Mouse (Mus musculus): ENCODE measurements at regions not wholly inside any gene's neighbourhood (a gene's known extent, or its start where the extent isn't known, plus 50 kb on each side); places are given as distances from the start of the nearest gene placed in this dataset.

- 73% methylated on average over 4 of the region's 4 CpGs for WGBS
- ATAC-seq = no peak
- H3K4me3 ChIP-seq (ENCODE audit: low read length) = no peak overlapping the region
- H3K9ac ChIP-seq (replicated peaks; ENCODE audit: low read length) = no peak overlapping the region
- DNase-seq (ENCODE audit: low spot score) = peak; percentile 39
- H3K4me2 ChIP-seq (ENCODE audit: low read depth, low read length) = no peak overlapping the region
- no peaks in the 10 kb centered on the region for H3K9me3 ChIP-seq (ENCODE audit: low read length)
- H3K36me3 ChIP-seq (ENCODE audit: insufficient read depth, low read length) = no peaks in the 10 kb centered on the region
- no peaks in the 10 kb centered on the region for H3K27me3 ChIP-seq (ENCODE audit: insufficient read depth, low read length)
- no peak overlapping the region for H3K27ac ChIP-seq
- H3K4me1 ChIP-seq (ENCODE audit: insufficient read depth, low read length) = no peaks in the 10 kb centered on the region
- TF ChIP-seq CTCF (IDR thresholded peaks at IDR 0.05; ENCODE audit: low read depth) = no peak
These were observed 481.0 kb downstream of the Gm826 start for GRCm38 (mm10) chr2:159852959-159853358.

GRCm38 (mm10) chr2:159832488-159833113 is 501.4 kb downstream of the Gm826 start:
- DNase-seq (ENCODE audit: low spot score) (peak; percentile 42), ATAC-seq (no peak)
- Histone ChIP-seq H3K9me3 (ENCODE audit: low read length) (no peaks in the 10 kb centered on the region), H3K9ac (replicated peaks; ENCODE audit: low read length) (no peak overlapping the region), H3K36me3 (ENCODE audit: insufficient read depth, low read length) (no peaks in the 10 kb centered on the region), H3K4me2 (ENCODE audit: low read depth, low read length) (no peak overlapping the region), H3K4me3 (ENCODE audit: low read length) (no peak overlapping the region), H3K27me3 (ENCODE audit: insufficient read depth, low read length) (no peaks in the 10 kb centered on the region), H3K27ac (no peak overlapping the region), H3K4me1 (ENCODE audit: insufficient read depth, low read length) (no peaks in the 10 kb centered on the region)
- 68% methylated on average over 7 of the region's 7 CpGs for WGBS
- TF ChIP-seq CTCF (IDR thresholded peaks at IDR 0.05; ENCODE audit: low read depth) = no peak

GRCm38 (mm10) chr2:159826417-159826816 is 507.5 kb downstream of the Gm826 start:
- no peak overlapping the region for H3K27ac ChIP-seq
- WGBS = 78% methylated on average over 2 of the region's 2 CpGs
- no peaks in the 10 kb centered on the region for H3K36me3 ChIP-seq (ENCODE audit: insufficient read depth, low read length)
- DNase-seq (ENCODE audit: low spot score) (no peak), ATAC-seq (no peak)
- no peaks in the 10 kb centered on the region for H3K9me3 ChIP-seq (ENCODE audit: low read length)
- H3K27me3 ChIP-seq (ENCODE audit: insufficient read depth, low read length) = no peaks in the 10 kb centered on the region
- H3K9ac ChIP-seq (replicated peaks; ENCODE audit: low read length) = no peak overlapping the region
- no peaks in the 10 kb centered on the region for H3K4me1 ChIP-seq (ENCODE audit: insufficient read depth, low read length)
- TF ChIP-seq CTCF (IDR thresholded peaks at IDR 0.05; ENCODE audit: low read depth) = no peak
- no peak overlapping the region for H3K4me3 ChIP-seq (ENCODE audit: low read length)
- H3K4me2 ChIP-seq (ENCODE audit: low read depth, low read length) = no peak overlapping the region

GRCm38 (mm10) chr2:159818556-159818955 is 515.4 kb downstream of the Gm826 start:
- no peaks in the 10 kb centered on the region for H3K9me3 ChIP-seq (ENCODE audit: low read length)
- ATAC-seq = no peak
- peak; percentile 22 for DNase-seq (ENCODE audit: low spot score)
- no peak for TF ChIP-seq CTCF (IDR thresholded peaks at IDR 0.05; ENCODE audit: low read depth)
- no peak overlapping the region for H3K4me3 ChIP-seq (ENCODE audit: low read length)
- H3K27ac ChIP-seq = no peak overlapping the region
- no peak overlapping the region for H3K4me2 ChIP-seq (ENCODE audit: low read depth, low read length)
- no peaks in the 10 kb centered on the region for H3K36me3 ChIP-seq (ENCODE audit: insufficient read depth, low read length)
- H3K27me3 ChIP-seq (ENCODE audit: insufficient read depth, low read length) = no peaks in the 10 kb centered on the region
- WGBS = 75% methylated on average over 2 of the region's 2 CpGs
- no peak overlapping the region for H3K9ac ChIP-seq (replicated peaks; ENCODE audit: low read length)
- no peaks in the 10 kb centered on the region for H3K4me1 ChIP-seq (ENCODE audit: insufficient read depth, low read length)

- H3K27ac ChIP-seq = no peak overlapping the region
- no peak overlapping the region for H3K9ac ChIP-seq (replicated peaks; ENCODE audit: low read length)
- H3K4me2 ChIP-seq (ENCODE audit: low read depth, low read length) = no peak overlapping the region
- DNase-seq (ENCODE audit: low spot score) (no peak), ATAC-seq (no peak)
- no peak for TF ChIP-seq CTCF (IDR thresholded peaks at IDR 0.05; ENCODE audit: low read depth)
- no peak overlapping the region for H3K4me3 ChIP-seq (ENCODE audit: low read length)
- no peaks in the 10 kb centered on the region for H3K9me3 ChIP-seq (ENCODE audit: low read length)
- H3K4me1 ChIP-seq (ENCODE audit: insufficient read depth, low read length) = no peaks in the 10 kb centered on the region
- WGBS = 92% methylated on average over 8 of the region's 8 CpGs
- no peaks in the 10 kb centered on the region for H3K36me3 ChIP-seq (ENCODE audit: insufficient read depth, low read length)
- no peaks in the 10 kb centered on the region for H3K27me3 ChIP-seq (ENCODE audit: insufficient read depth, low read length)
These were observed 517.6 kb downstream of the Gm826 start for GRCm38 (mm10) chr2:159816344-159816743.
